Mouse (Mus musculus) ES-E14 (cell line): ENCODE data around the gene Pih1d3.

Experiments
- ZC3H11A ChIP-seq: IDR thresholded peaks from 2 replicates; pipeline ENCODE4 v1.6.1; 2012; ENCODE audit warnings: low read depth, mild to moderate bottlenecking, inconsistent platforms, low read length, borderline replicate concordance
- ZNF384 ChIP-seq: IDR thresholded peaks from 2 replicates; pipeline ENCODE4 v1.6.1; 2012; ENCODE audit warnings: low read depth, low read length, inconsistent platforms

GRCm38 (mm10) chr1:31203771-31204170 is 18.9 kb upstream of the Pih1d3 start:
- no peak for TF ChIP-seq ZC3H11A
- TF ChIP-seq ZNF384 = no peak
